Mouse (Mus musculus) brain, embryonic 14.5 days (tissue): ENCODE data around the gene Spats2. TPM values are rescaled to one million over a fixed set of nuclear protein-coding genes. Genes with fewer than 3 reads are reported as not detected.
"Not testable (repeated sequence)": the region's sequence is repeated elsewhere in the genome, so short reads cannot be mapped to it uniquely, and the experiment has no call there.

ENCODE experiments used
- DNase-seq: peaks from one replicate; pipeline ENCODE4 v3.0.0-alpha.2; 2011; ENCODE audit warnings: low read depth
- CTCF ChIP-seq: fragments of 200-500 bp; IDR thresholded peaks from 2 replicates; pipeline ENCODE4 v1.5.1; 2012; ENCODE audit warnings: inconsistent platforms, mild to moderate bottlenecking, moderate library complexity, borderline replicate concordance; ENCODE audit not compliant: insufficient read depth, insufficient read length; ENCODE audit errors: extremely low read depth
- POLR2A ChIP-seq: fragments of 200-500 bp; IDR thresholded peaks from 2 replicates; pipeline ENCODE4 v1.6.1; 2012; ENCODE audit warnings: mild to moderate bottlenecking, inconsistent platforms, borderline replicate concordance; ENCODE audit not compliant: poor library complexity, insufficient read depth, insufficient read length, severe bottlenecking; ENCODE audit errors: extremely low read depth
- polyA plus RNA-seq: library from polyadenylated mRNA; depleted of rRNA; stranded (reverse); fragments of >200 nt; gene quantifications from 2 replicates; pipeline ENCODE4 v1.2.3, GENCODE M21; 2012

Spats2 gene
- polyA plus RNA-seq, 1 experiment, result 47.3 TPM

GRCm38 (mm10) chr15:99153466-99153865, 27.8 kb downstream of the Spats2 start:
- DNase-seq, result no peak
- TF ChIP-seq CTCF (no peak), POLR2A (no peak)

DNA sequence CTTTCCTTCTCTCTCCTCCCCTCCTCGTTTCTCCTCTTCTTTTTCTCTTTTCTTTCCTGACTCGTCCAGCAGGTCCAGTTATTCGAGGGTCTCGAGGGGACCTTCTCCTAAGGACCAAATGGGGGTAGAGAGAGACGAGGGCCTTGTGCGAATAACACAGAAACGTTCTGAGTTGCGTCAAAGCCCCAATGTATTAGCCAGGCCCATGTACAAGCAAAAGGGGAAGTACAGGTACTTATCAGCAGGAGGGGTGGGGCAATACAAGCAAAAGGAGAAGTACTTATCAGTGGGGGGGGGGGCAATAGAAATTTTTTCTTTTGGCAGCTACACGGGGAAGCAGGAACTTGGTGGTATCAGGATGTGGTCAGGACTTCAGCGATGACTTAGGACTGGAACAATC, 28.8 kb downstream of the Spats2 start:
- DNase-seq, result not testable (repeated sequence)

GRCm38 (mm10) chr15:99163512-99164365, 38.0 kb downstream of the Spats2 start:
- TF ChIP-seq CTCF (no peak), POLR2A (no peak)
- no peak for DNase-seq

DNA sequence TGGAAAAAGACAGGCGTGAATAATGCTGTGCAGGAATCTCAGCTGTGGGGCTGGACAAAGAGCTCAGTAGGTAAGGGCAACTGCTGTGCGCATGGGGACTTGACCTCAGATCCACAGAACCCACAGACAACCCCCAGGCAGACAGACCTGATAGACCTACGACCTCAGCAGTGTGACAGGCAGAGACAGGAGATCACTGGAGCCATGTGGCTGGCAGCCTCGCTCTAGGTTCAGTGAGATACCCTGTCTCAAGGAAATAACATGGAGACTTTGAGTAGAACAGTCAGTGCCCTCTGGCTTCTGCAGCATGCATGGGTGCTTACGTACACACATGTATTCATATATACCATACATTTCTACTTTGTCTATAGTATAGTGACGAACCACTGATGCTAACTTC, 46.4 kb downstream of the Spats2 start:
- no peak for DNase-seq
- no peak for TF ChIP-seq CTCF
- no peak for TF ChIP-seq POLR2A

DNA sequence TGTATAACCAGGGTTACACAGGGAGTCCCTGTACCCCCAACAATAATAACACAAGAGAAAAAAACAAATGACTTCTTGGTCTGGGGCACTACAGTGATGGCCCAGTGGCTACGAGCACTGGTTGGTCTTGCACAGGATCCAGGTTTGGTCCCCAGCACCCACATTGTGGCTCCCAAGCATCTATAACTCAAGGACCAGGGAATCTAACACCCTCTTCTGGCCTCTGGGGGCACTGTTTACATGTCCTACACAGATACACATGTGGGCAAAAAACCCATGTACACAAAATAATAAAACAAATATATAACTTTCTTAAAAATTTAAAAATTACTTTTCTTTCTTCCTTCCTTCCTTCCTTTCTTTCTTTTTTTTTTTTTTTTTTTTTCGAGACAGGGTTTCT, 53.9 kb downstream of the Spats2 start:
- DNase-seq, result no peak
- TF ChIP-seq CTCF, result no peak
- no peak for TF ChIP-seq POLR2A

- no peak for TF ChIP-seq CTCF
- no peak for TF ChIP-seq POLR2A
- DNase-seq, result no peak
Measured at GRCm38 (mm10) chr15:99184217-99184914, 58.6 kb downstream of the Spats2 start.

DNA sequence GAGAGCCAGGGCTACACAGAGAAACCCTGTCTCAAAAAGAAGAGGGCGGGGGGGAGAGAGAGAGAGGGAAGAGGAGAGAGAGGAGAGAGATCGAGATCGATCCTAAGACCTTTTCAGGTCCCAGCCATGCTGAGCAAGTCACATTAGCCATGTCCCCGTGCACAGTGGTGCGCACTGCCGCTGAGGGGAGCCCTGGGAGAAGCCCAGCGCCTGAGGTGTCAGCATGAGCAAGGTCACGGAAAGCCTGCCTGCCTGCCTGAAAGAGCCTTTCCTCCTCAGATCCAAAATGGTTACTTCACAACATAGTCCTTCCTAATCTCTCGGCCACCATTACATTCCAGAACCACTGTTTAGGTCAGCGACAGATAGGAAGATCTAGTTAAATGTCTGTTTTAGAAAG, 68.6 kb downstream of the Spats2 start:
- no peak for TF ChIP-seq CTCF
- no peak for TF ChIP-seq POLR2A
- peak; percentile 15 for DNase-seq

GRCm38 (mm10) chr15:99195043-99195442, 69.3 kb downstream of the Spats2 start:
- TF ChIP-seq POLR2A, result no peak
- no peak for TF ChIP-seq CTCF
- peak; percentile 85 for DNase-seq

- peak; percentile 65 for DNase-seq
- peak; percentile 46; the same call in 1 of the 2 replicates for TF ChIP-seq CTCF
- no peak for TF ChIP-seq POLR2A
Measured at GRCm38 (mm10) chr15:99198761-99199160, 73.0 kb downstream of the Spats2 start.

DNA sequence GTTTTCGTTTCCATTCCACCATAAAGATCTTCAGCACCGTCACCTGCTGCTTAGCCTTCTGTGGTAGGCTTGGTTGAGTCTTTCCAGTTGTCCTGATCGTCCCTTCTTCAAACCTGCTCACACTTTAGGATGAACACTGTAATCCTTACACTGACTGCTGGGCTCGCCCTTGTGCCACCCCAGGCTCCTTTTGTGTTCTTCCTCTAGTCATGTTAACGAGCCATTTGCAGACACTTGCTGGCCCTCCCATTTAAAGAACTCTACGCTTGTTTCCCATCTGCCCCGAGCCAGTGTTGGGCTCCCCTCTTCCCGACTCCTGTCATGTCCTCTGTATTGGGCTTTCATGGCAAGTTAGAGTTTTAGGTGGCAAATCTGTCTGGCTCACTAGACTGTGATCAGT, 80.2 kb downstream of the Spats2 start:
- no peak for TF ChIP-seq POLR2A
- TF ChIP-seq CTCF, result no peak
- no peak for DNase-seq

DNA sequence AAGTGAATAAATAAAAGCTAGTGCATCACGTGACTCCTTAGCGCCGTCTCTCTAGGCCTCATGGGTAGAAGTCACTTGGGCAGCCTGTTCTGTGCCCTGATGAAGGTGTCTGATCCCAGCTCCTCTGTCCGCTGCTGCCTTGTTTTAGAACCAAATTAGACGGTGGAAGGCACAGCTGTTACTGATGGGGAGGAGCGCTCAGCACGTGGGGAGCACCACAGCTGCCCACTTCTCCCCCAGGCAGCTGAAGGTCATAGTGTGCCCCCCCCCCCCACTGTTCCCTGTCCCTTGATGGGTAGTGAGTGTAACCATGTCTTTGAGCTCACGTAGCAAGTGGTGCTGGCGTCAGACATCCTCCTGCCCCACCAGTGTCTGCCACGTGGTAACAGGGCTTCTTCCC, 87.5 kb downstream of the Spats2 start:
- DNase-seq, result no peak
- TF ChIP-seq CTCF, result no peak
- no peak for TF ChIP-seq POLR2A

GRCm38 (mm10) chr15:99214941-99215340, 89.2 kb downstream of the Spats2 start:
- TF ChIP-seq CTCF, result peak; percentile 35; the same call in 1 of the 2 replicates
- TF ChIP-seq POLR2A, result no peak
- peak; percentile 31 for DNase-seq
